Mouse (Mus musculus) thymus, postnatal 4 days (tissue): ENCODE data around the gene Abca4.

ENCODE experiments used
- DNase-seq: peaks from one replicate; pipeline ENCODE4 v3.0.0; 2021

Abca4 gene

DNA sequence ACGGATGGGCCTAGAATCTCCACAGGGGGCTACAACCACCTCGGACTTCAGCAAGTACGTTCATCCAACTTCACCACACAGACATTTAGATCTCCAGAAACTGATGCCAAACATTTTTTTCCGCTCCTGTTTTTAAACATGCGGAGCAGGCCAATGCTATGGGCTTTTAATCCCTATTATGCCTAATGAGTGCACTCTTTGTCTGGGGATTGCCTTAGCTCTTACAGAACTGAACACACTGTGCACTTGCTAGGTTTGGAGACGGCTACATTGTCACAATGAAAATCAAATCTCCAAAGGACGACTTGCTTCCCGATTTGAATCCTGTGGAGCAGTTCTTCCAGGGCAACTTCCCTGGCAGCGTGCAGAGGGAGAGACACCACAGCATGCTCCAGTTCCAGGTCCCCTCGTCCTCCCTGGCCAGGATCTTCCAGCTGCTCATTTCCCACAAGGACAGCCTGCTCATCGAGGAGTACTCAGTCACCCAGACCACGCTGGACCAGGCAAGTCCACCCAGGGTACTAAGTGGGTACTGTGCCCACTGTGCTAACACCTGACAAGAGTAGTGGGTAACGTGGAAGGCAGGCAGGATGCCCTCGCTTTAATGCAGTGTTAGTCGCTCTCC is 129.4 kb downstream of the Abca4 start:
- no peak for DNase-seq

- DNase-seq, result no peak
These were observed 131.8 kb downstream of the Abca4 start for GRCm38 (mm10) chr3:122176018-122176417.

GRCm38 (mm10) chr3:122176706-122177390 is 132.6 kb downstream of the Abca4 start:
- DNase-seq, result no peak

GRCm38 (mm10) chr3:122184109-122184508 is 139.9 kb downstream of the Abca4 start:
- no peak for DNase-seq

GRCm38 (mm10) chr3:122186975-122187374 is 142.7 kb downstream of the Abca4 start:
- DNase-seq, result no peak

GRCm38 (mm10) chr3:122196621-122197298 is 152.5 kb downstream of the Abca4 start:
- DNase-seq, result no peak

DNA sequence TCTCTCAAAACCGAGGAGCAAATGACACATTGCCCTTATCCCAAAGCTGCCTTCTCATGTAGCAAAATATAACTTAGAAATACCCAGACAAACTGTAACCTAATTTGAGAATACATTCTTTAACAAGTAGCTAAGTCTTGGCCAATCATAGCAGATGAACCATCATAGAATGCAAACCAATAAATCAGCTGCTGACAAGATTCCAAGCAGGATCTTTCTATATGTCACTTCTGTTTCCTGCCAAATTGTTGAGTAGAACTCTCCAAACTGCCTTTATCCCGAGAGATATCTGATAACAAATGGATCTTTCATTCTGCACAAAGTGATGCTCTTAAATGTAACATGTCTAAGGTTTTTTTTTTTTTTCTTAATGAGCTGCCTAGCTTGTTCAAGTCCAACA is 154.3 kb downstream of the Abca4 start:
- DNase-seq, result no peak

DNA sequence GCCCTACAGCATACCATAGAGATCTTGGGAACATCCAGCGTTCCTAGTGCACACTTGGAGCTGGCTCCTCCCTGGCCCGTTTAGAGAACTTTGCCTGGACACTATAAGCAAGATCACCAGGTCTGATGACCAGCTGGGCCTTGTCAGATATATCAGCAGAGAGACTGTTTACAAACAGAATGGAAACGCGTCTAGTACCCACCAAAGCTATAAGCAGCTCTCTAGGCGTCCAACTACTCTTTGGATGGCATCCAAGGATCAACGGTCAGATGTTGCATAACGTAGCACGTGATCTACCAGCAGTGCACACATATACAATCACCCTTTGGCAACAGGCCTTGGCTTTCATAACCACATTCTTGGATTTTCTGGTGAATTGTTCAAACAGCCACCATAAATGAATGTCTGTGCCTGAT is 154.7 kb downstream of the Abca4 start:
- no peak for DNase-seq

DNA sequence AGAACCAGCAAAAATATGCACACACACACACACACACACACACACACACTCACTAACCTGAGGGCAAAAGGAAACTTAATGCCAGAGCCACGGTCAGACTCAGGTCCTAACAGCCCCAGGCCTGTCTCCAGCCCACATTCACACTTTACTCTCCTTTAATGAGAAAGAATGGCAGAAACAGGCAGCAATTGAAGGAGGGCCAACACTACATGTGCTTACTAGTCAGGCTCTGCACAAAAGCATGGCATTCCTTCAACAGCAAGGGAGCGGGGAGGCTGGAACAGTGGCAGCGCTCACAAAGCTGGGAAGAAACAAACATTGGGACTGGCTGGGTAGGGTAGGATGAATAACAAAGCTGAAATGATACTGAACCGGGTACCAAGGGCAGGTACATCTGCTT is 155.4 kb downstream of the Abca4 start:
- no peak for DNase-seq

GRCm38 (mm10) chr3:122200017-122200416 is 155.8 kb downstream of the Abca4 start:
- DNase-seq, result no peak

DNA sequence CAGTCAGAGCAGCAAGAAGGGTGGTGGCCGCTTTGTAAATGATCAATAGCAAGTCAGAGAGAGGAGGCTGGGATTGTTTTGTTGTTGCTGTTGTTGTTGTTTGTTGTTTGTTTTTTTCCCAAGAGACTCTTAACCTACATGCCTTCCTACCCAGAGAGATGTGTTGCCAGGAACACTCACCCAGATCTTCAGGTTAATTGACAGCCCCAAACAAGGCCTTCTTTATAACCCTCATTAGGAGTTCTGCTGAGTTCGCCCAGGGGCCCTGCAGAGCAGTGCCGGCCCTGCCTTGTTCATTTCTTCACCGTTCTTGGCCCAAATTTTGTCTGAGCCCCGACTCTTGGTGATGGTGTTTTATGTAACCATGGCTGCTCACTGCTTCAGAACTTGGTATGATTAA is 156.2 kb downstream of the Abca4 start:
- no peak for DNase-seq

DNA sequence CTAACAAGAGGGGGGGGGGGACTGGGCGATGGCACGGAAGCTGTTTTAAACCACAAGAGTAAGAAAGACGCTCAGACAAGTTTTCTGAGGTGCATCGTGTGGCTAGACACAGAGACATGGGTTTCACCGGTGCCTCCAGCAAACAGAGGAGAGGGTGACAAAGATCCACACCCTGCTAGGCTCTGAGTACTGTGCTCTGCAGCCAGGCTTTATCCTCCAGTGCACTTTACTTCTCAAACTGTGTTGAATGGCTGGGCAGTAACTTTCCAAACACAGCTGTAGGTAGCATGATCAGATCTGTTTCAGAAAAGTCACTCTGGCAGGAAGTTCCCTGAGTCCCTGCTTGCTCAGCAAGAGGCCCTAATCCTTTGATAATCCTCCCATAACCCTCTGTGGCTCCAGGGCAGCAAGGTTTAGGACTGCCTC is 158.1 kb downstream of the Abca4 start:
- peak; percentile 49 for DNase-seq

- DNase-seq, result no peak
These were observed 159.6 kb downstream of the Abca4 start for GRCm38 (mm10) chr3:122203675-122204329.

- DNase-seq, result no peak
These were observed 161.5 kb downstream of the Abca4 start for GRCm38 (mm10) chr3:122205753-122206152.

- no peak for DNase-seq
These were observed 162.2 kb downstream of the Abca4 start for GRCm38 (mm10) chr3:122206279-122207070.

- DNase-seq, result no peak
These were observed 163.5 kb downstream of the Abca4 start for GRCm38 (mm10) chr3:122207766-122208165.

DNA sequence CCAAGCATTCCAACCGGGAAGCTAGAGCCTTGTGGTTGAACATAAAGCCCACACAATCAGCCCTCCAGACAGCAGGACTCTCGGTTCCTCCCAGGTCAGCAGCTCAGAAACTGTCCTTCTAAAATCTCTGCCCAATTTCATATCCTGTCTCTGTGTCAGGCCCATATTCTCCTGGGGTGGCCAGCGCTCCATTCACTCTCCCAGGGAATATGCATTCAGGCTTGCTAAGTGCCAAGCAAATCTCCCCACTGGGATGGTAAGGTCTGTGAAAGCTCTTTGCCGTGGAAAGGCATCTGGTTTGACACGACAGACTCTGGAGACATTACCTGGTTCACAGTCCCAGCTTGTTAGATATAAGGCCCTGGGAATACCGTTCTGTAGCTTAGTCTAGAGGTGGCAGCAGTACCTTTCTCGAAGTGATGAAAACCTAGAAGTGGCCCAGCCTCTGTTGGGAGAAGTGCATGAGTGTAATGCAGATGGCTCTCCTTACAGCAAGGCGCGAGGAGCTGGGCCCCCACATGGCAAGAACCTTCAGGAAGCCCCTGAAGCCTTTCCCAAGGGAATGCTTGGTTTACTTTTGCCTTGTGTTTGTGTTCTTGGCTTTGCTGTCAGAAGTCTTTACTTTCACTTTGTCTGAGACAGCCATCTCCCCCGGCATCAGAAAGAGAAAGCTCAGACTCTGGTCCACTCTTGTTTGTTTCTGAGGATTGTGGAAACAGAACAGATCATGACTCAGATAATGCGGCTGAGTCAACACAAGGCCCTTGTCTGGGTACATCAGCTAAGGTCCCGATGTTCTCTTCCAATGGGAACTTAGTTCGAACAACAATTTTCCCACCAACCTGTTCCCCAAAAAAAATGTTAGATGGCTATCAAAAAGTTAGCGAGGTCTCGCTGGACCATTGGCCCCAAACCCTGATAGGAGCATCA is 164.3 kb downstream of the Abca4 start:
- no peak for DNase-seq

DNA sequence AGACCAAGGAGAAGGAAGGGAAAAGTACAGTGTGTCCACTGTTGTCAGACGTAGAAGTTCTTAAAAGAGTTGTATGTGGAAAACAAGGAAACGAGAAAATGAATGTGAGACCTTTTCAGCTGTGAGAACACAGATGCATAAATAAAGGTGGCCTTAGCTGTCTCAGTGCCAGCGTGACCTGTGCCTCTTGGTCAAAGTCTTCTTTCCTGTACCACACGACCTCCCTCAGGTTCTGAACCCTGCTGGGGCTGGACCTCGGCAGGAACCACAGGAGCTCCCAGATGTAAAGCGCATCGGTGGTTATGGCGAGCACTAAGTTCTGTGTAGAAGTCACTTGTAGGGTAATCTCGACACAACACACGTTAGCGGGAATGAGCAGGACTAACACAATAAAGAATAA is 165.3 kb downstream of the Abca4 start:
- no peak for DNase-seq

DNA sequence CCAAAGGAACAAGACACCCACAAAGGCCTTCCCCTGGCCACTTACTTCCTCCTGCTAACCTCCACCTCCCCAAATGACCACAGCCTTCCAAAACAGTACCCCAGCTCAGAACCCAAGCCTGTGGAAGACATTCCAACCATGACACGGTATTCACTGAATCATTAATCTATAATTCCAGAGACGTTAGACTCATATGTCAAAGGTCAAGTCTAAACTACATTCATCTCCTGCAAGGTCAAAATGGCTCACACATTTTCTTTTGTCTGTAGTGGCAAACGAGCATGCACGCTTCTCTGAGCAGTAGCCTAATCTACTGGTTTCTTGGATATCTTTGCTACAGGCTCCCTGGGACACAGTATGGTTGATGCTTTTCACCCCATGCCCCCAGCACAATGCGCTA is 166.2 kb downstream of the Abca4 start:
- DNase-seq, result no peak

DNA sequence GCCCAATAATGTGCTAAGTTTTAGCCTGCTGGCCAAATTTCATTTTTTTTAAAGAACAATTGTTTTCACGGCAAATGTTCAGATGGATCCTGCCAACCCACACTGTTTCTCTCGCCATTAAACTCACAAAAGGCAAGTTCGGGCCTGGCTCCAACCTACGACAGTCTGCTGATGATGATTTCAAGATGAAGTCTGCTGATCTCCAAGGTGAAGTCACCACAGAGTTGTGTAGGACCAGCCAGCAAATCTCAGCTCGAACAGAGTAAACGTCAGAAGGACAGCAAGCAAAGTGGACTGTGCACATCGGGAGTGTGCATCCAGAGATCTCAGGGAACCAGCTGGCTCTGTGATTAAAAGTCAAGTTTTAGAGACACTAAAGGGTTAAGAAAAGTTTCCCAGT is 166.6 kb downstream of the Abca4 start:
- DNase-seq, result no peak

DNA sequence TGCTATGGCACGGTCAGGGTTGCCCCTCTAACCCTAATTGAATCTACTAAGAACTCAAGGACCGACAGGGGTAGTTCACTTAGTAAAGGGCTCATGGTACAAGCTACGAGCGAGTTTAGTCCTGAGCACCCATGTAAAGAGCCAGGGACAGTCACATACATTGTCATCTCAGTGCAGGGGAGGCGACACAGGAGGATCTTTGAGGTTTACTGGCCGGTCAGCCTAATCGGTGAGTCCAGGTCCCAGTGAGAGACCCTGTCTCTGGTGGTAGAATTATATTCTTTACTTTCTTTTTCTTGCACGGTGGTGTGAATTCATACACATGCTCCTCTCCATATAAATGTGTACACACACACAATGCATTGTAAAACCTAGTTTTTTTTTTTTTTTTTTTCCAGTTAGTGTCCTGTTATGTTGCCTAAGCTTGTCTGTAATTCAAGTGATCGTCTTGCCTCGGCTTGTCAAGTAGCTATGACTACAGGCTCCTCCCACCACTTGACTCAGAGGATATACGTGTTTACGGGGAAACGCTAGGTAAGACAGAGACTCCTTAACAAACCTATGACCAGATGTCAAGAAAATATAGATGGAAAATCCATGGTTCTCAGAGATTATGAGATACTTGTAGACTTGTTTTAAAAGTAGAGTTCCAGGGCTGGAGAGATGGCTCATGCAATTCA is 167.3 kb downstream of the Abca4 start:
- DNase-seq, result no peak
